Mouse (Mus musculus): ENCODE measurements at regions not wholly inside any gene's neighbourhood (a gene's known extent, or its start where the extent isn't known, plus 50 kb on each side); places are given as distances from the start of the nearest gene placed in this dataset.

GRCm38 (mm10) chr13:90497573-90497972 lies 407.6 kb downstream of the Atp6ap1l start:
- no peaks in the 10 kb centered on the region for H3K36me3 ChIP-seq (ENCODE audit: control insufficient read depth, insufficient read depth, low read length)
- 68% methylated on average over 2 of the region's 2 CpGs for WGBS
- DNase-seq (ENCODE audit: low read depth in 1 of 2, low spot score in 2 of 2) = no peak
- TF ChIP-seq POLR2A (IDR thresholded peaks at IDR 0.05; ENCODE audit: low read depth, low read length) (no peak), CTCF (IDR thresholded peaks at IDR 0.05; ENCODE audit: extremely low read depth, insufficient read depth, insufficient read length, insufficient replicate concordance) (no peak)
- H3K4me3 ChIP-seq (ENCODE audit: extremely low read depth, insufficient read depth, insufficient read length) = no peak overlapping the region
- no peaks in the 10 kb centered on the region for H3K27me3 ChIP-seq (ENCODE audit: control insufficient read depth, insufficient read depth, low read length)
- H3K27ac ChIP-seq (ENCODE audit: insufficient read depth, low read length) = no peak overlapping the region
- no peaks in the 10 kb centered on the region for H3K4me1 ChIP-seq (ENCODE audit: control insufficient read depth, insufficient read depth, insufficient read length)

DNA sequence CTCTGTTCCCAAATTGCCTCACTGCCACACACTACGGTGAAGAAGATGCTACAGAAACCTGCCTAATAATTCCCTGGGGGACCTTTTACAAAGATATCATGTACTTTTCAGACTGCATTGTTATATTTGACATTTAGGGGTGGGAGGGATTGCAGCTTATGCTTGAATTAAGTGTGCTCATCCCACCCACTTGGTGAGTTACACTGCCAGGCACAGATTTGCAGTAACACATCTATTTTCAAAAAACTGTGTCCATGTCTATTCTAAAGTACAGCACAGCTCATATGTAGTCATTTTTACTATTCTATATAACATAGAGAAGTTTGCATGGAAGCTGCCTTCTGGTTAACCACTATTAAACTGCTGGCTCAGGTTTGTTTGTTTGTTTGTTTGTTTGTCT lies 404.3 kb upstream of the Xrcc4 start:
- no peak overlapping the region for H3K27ac ChIP-seq (ENCODE audit: insufficient read depth, low read length)
- no peaks in the 10 kb centered on the region for H3K27me3 ChIP-seq (ENCODE audit: control insufficient read depth, insufficient read depth, low read length)
- H3K4me3 ChIP-seq (ENCODE audit: extremely low read depth, insufficient read depth, insufficient read length) = no peak overlapping the region
- H3K4me1 ChIP-seq (ENCODE audit: control insufficient read depth, insufficient read depth, insufficient read length) = no peaks in the 10 kb centered on the region
- WGBS = 92% methylated on average over 1 of the region's 1 CpGs
- no peaks in the 10 kb centered on the region for H3K36me3 ChIP-seq (ENCODE audit: control insufficient read depth, insufficient read depth, low read length)
- no peak for DNase-seq (ENCODE audit: low read depth in 1 of 2, low spot score in 2 of 2)
- TF ChIP-seq CTCF (IDR thresholded peaks at IDR 0.05; ENCODE audit: extremely low read depth, insufficient read depth, insufficient read length, insufficient replicate concordance) (no peak), POLR2A (IDR thresholded peaks at IDR 0.05; ENCODE audit: low read depth, low read length) (no peak)

- no peaks in the 10 kb centered on the region for H3K27me3 ChIP-seq (ENCODE audit: control insufficient read depth, insufficient read depth, low read length)
- no peak overlapping the region for H3K4me3 ChIP-seq (ENCODE audit: extremely low read depth, insufficient read depth, insufficient read length)
- H3K36me3 ChIP-seq (ENCODE audit: control insufficient read depth, insufficient read depth, low read length) = no peaks in the 10 kb centered on the region
- no peak for DNase-seq (ENCODE audit: low read depth in 1 of 2, low spot score in 2 of 2)
- H3K4me1 ChIP-seq (ENCODE audit: control insufficient read depth, insufficient read depth, insufficient read length) = no peaks in the 10 kb centered on the region
- 80% methylated on average over 8 of the region's 8 CpGs for WGBS
- TF ChIP-seq POLR2A (IDR thresholded peaks at IDR 0.05; ENCODE audit: low read depth, low read length) = no peak
- no peak for TF ChIP-seq CTCF (IDR thresholded peaks at IDR 0.05; ENCODE audit: extremely low read depth, insufficient read depth, insufficient read length, insufficient replicate concordance)
- no peak overlapping the region for H3K27ac ChIP-seq (ENCODE audit: insufficient read depth, low read length)
Observed at GRCm38 (mm10) chr13:90490991-90491951, 401.9 kb upstream of the Xrcc4 start.

DNA sequence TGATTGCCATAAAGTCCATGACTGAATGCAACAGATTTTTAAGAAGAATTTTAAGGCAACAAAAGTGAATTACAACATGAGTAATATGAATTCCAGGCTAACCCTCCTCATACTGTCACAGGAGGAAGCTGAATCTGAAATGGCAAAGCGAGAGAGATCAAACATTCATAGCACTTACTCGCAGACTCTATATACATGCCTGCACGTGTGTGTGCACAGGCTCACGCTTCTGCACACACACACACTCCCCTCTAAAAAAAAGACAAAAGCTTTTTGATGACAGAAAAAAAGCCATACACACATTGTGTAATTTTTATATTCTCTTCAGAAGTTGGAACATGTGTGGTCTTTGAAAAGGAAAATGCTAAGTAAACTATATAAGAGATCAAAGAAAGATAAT lies 391.1 kb upstream of the Xrcc4 start:
- WGBS = 89% methylated on average over 4 of the region's 4 CpGs
- Histone ChIP-seq H3K27me3 (ENCODE audit: control insufficient read depth, insufficient read depth, low read length) (no peaks in the 10 kb centered on the region), H3K27ac (ENCODE audit: insufficient read depth, low read length) (no peak overlapping the region), H3K4me3 (ENCODE audit: extremely low read depth, insufficient read depth, insufficient read length) (no peak overlapping the region), H3K36me3 (ENCODE audit: control insufficient read depth, insufficient read depth, low read length) (no peaks in the 10 kb centered on the region), H3K4me1 (ENCODE audit: control insufficient read depth, insufficient read depth, insufficient read length) (no peaks in the 10 kb centered on the region)
- DNase-seq (ENCODE audit: low read depth in 1 of 2, low spot score in 2 of 2) = no peak
- TF ChIP-seq POLR2A (IDR thresholded peaks at IDR 0.05; ENCODE audit: low read depth, low read length) = no peak
- no peak for TF ChIP-seq CTCF (IDR thresholded peaks at IDR 0.05; ENCODE audit: extremely low read depth, insufficient read depth, insufficient read length, insufficient replicate concordance)

DNA sequence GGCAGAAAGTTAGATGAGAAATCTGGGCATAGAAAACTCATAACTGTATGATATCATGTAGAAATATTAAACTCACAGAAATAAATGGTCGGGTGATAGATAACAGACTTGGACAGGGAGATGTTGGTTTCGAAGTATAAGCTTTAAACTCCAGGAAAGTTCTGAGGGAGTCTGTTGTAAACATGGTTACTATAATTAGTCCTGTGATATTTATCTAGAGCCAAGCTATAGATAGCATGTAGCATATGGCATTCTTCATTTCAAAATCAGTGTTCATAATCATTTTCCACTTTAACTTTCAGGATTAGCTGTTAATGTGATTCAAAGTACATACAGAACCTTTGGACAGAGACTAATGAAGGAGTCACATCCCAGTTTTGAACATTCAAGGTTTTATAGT lies 387.5 kb upstream of the Xrcc4 start:
- DNase-seq (ENCODE audit: low read depth in 1 of 2, low spot score in 2 of 2) = no peak
- 83% methylated on average over 2 of the region's 2 CpGs for WGBS
- H3K4me3 ChIP-seq (ENCODE audit: extremely low read depth, insufficient read depth, insufficient read length) = no peak overlapping the region
- H3K27me3 ChIP-seq (ENCODE audit: control insufficient read depth, insufficient read depth, low read length) = no peaks in the 10 kb centered on the region
- no peak overlapping the region for H3K27ac ChIP-seq (ENCODE audit: insufficient read depth, low read length)
- no peak for TF ChIP-seq CTCF (IDR thresholded peaks at IDR 0.05; ENCODE audit: extremely low read depth, insufficient read depth, insufficient read length, insufficient replicate concordance)
- TF ChIP-seq POLR2A (IDR thresholded peaks at IDR 0.05; ENCODE audit: low read depth, low read length) = no peak
- H3K36me3 ChIP-seq (ENCODE audit: control insufficient read depth, insufficient read depth, low read length) = no peaks in the 10 kb centered on the region
- no peaks in the 10 kb centered on the region for H3K4me1 ChIP-seq (ENCODE audit: control insufficient read depth, insufficient read depth, insufficient read length)

DNA sequence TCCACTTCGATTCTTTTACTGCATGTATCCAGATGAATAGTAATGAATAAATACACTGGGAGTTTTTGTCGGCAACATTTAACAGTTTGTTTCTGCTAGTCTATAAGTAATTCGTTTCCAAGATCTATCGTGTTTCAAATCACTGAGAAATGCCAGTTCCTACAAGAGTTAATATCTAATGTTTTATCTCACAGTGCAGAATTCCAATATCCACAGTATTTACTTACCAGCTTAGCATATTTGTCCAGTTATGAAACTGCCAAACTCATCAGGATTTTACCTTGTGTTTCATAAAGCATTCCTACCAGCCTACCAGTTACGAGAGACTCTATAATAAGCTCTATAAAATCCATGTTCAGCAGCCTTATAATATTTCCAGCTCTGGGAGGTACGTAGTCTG lies 385.1 kb upstream of the Xrcc4 start:
- Histone ChIP-seq H3K27ac (ENCODE audit: insufficient read depth, low read length) (no peak overlapping the region), H3K27me3 (ENCODE audit: control insufficient read depth, insufficient read depth, low read length) (no peaks in the 10 kb centered on the region), H3K4me1 (ENCODE audit: control insufficient read depth, insufficient read depth, insufficient read length) (no peaks in the 10 kb centered on the region), H3K36me3 (ENCODE audit: control insufficient read depth, insufficient read depth, low read length) (no peaks in the 10 kb centered on the region), H3K4me3 (ENCODE audit: extremely low read depth, insufficient read depth, insufficient read length) (no peak overlapping the region)
- TF ChIP-seq POLR2A (IDR thresholded peaks at IDR 0.05; ENCODE audit: low read depth, low read length) (no peak), CTCF (IDR thresholded peaks at IDR 0.05; ENCODE audit: extremely low read depth, insufficient read depth, insufficient read length, insufficient replicate concordance) (no peak)
- no peak for DNase-seq (ENCODE audit: low read depth in 1 of 2, low spot score in 2 of 2)
- 84% methylated on average over 6 of the region's 6 CpGs for WGBS

DNA sequence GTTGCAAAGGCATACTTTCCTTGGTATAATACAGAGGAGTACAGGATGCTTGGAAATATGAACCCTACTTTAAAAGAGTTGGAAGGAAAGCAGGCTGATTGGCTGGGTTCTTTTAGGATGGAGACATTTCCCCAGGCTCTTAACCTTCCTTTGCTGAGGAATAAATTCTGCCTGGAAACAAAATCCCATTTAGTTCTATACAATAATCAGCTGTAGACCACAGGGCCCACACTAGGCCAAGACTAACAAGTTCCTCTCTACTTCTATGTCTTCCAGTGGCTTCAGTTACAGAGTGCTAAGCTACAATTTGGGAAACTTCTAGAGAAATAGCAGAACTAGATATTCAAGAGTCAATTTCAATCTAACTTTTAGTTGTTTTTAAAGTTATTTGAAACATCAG lies 384.6 kb upstream of the Xrcc4 start:
- no peak overlapping the region for H3K4me3 ChIP-seq (ENCODE audit: extremely low read depth, insufficient read depth, insufficient read length)
- H3K4me1 ChIP-seq (ENCODE audit: control insufficient read depth, insufficient read depth, insufficient read length) = no peaks in the 10 kb centered on the region
- no peak for DNase-seq (ENCODE audit: low read depth in 1 of 2, low spot score in 2 of 2)
- no peak overlapping the region for H3K27ac ChIP-seq (ENCODE audit: insufficient read depth, low read length)
- TF ChIP-seq CTCF (IDR thresholded peaks at IDR 0.05; ENCODE audit: extremely low read depth, insufficient read depth, insufficient read length, insufficient replicate concordance) (no peak), POLR2A (IDR thresholded peaks at IDR 0.05; ENCODE audit: low read depth, low read length) (no peak)
- no peaks in the 10 kb centered on the region for H3K36me3 ChIP-seq (ENCODE audit: control insufficient read depth, insufficient read depth, low read length)
- H3K27me3 ChIP-seq (ENCODE audit: control insufficient read depth, insufficient read depth, low read length) = no peaks in the 10 kb centered on the region
